Mouse (Mus musculus): Measurements from ENCODE around the gene Irgc1. TPM values are rescaled to one million over a fixed set of nuclear protein-coding genes. Genes with fewer than 3 reads are reported as not detected.

Gene Irgc1
- polyA plus RNA-seq, 2 experiments from 2014 or later = 0.35 to 0.56 TPM

GRCm38 (mm10) chr7:24470356-24470755, 18.3 kb upstream of the Irgc1 start:
- no peak for ATAC-seq

- ATAC-seq = no peak
These were observed 17.0 kb upstream of the Irgc1 start for GRCm38 (mm10) chr7:24469126-24469525.

GRCm38 (mm10) chr7:24467886-24468285, 15.8 kb upstream of the Irgc1 start:
- peak; percentile 76 for ATAC-seq

- no peak for ATAC-seq
These were observed 14.7 kb upstream of the Irgc1 start for GRCm38 (mm10) chr7:24466835-24467234.

- no peak for ATAC-seq
These were observed 10.6 kb upstream of the Irgc1 start, which contains the start of gene Plaur for GRCm38 (mm10) chr7:24462388-24463319. Gene Plaur (plus strand): TSS chr7:24462484.

GRCm38 (mm10) chr7:24461376-24462051, 9.4 kb upstream of the Irgc1 start:
- no peak for ATAC-seq

GRCm38 (mm10) chr7:24459843-24460242, 7.7 kb upstream of the Irgc1 start:
- no peak for ATAC-seq

GRCm38 (mm10) chr7:24459440-24459839, 7.3 kb upstream of the Irgc1 start:
- no peak for ATAC-seq

- peak; percentile 98 for ATAC-seq
These were observed 5.8 kb upstream of the Irgc1 start for GRCm38 (mm10) chr7:24457726-24458370.

- ATAC-seq = no peak
These were observed 3.6 kb upstream of the Irgc1 start for GRCm38 (mm10) chr7:24455726-24456125.

GRCm38 (mm10) chr7:24454199-24454598, 2.1 kb upstream of the Irgc1 start:
- no peak for ATAC-seq

- ATAC-seq = peak; percentile 42
These were observed 1.5 kb downstream of the Irgc1 start for GRCm38 (mm10) chr7:24450585-24451017.

GRCm38 (mm10) chr7:24448782-24449517, 3.1 kb downstream of the Irgc1 start:
- ATAC-seq = no peak

- peak; percentile 17 for ATAC-seq
These were observed 5.3 kb downstream of the Irgc1 start for GRCm38 (mm10) chr7:24446697-24447340.

GRCm38 (mm10) chr7:24445266-24445926, 6.7 kb downstream of the Irgc1 start:
- peak; percentile 31 for ATAC-seq

- ATAC-seq = no peak
These were observed 9.8 kb downstream of the Irgc1 start for GRCm38 (mm10) chr7:24442313-24442712.

GRCm38 (mm10) chr7:24441785-24442184, 10.3 kb downstream of the Irgc1 start:
- ATAC-seq = peak; percentile 96

GRCm38 (mm10) chr7:24439891-24440290, 12.2 kb downstream of the Irgc1 start:
- no peak for ATAC-seq

GRCm38 (mm10) chr7:24439191-24439590, 12.9 kb downstream of the Irgc1 start:
- ATAC-seq = no peak

GRCm38 (mm10) chr7:24437981-24438380, 14.1 kb downstream of the Irgc1 start:
- ATAC-seq = no peak

GRCm38 (mm10) chr7:24435305-24435704, 16.8 kb downstream of the Irgc1 start:
- no peak for ATAC-seq

Measured in CD4-positive, CD25-positive, alpha-beta regulatory T cell, adult 4 months (primary cell).